Mouse (Mus musculus) liver (tissue): ENCODE results near the gene Tmem128.
A peak's percentile ranks its signal among the peaks of the same experiment; 100 is the strongest.

Source experiments
- DNase-seq: peaks from one replicate; pipeline ENCODE4 v3.0.0-alpha.2; 2020; ENCODE audit warnings: mixed read lengths

Gene Tmem128

GRCm38 (mm10) chr5:38260107-38260682 is at the start of gene Tmem128:
TSS of gene Tmem128 (plus strand) at chr5:38260185.
- DNase-seq = peak; percentile 71

GRCm38 (mm10) chr5:38211691-38212090 is 48.3 kb upstream of the Tmem128 start:
- no peak for DNase-seq

GRCm38 (mm10) chr5:38213009-38213408 is 47.0 kb upstream of the Tmem128 start:
- DNase-seq = no peak

GRCm38 (mm10) chr5:38219771-38220307 is 40.1 kb upstream of the Tmem128 start:
- DNase-seq = no peak

GRCm38 (mm10) chr5:38220328-38220912 is 39.6 kb upstream of the Tmem128 start, which contains the start of the genes Zbtb49 and Lyar:
TSS of gene Zbtb49 (minus strand) at chr5:38220457.
TSS of gene Lyar (plus strand) at chr5:38220470.
- peak; percentile 94 for DNase-seq

GRCm38 (mm10) chr5:38235422-38235821 is 24.6 kb upstream of the Tmem128 start:
- peak; percentile 64 for DNase-seq

- DNase-seq = peak; percentile 16
Measured at GRCm38 (mm10) chr5:38236627-38237026, 23.4 kb upstream of the Tmem128 start.

GRCm38 (mm10) chr5:38240727-38241472 is 19.1 kb upstream of the Tmem128 start:
- no peak for DNase-seq

GRCm38 (mm10) chr5:38241473-38241834 is 18.5 kb upstream of the Tmem128 start:
- no peak for DNase-seq

- no peak for DNase-seq
Measured at GRCm38 (mm10) chr5:38241966-38242365, 18.0 kb upstream of the Tmem128 start.

GRCm38 (mm10) chr5:38255195-38255594 is 4.8 kb upstream of the Tmem128 start:
- DNase-seq = no peak

GRCm38 (mm10) chr5:38255644-38256043 is 4.3 kb upstream of the Tmem128 start:
- no peak for DNase-seq

- DNase-seq = no peak
Measured at GRCm38 (mm10) chr5:38256551-38256950, 3.4 kb upstream of the Tmem128 start.

- no peak for DNase-seq
Measured at GRCm38 (mm10) chr5:38258034-38258772, 1.8 kb upstream of the Tmem128 start.

- no peak for DNase-seq
Measured at GRCm38 (mm10) chr5:38258773-38259146, 1.2 kb upstream of the Tmem128 start.

GRCm38 (mm10) chr5:38259455-38260106 is 404 bp upstream of the Tmem128 start:
- no peak for DNase-seq

GRCm38 (mm10) chr5:38270942-38271341 is 11.0 kb downstream of the Tmem128 start:
- no peak for DNase-seq

GRCm38 (mm10) chr5:38273831-38274230 is 13.8 kb downstream of the Tmem128 start:
- no peak for DNase-seq

- no peak for DNase-seq
Measured at GRCm38 (mm10) chr5:38275771-38276170, 15.8 kb downstream of the Tmem128 start, which contains the start of gene Otop1. TSS of gene Otop1 (plus strand) at chr5:38275972.

GRCm38 (mm10) chr5:38276451-38276850 is 16.5 kb downstream of the Tmem128 start:
- DNase-seq = no peak

- no peak for DNase-seq
Measured at GRCm38 (mm10) chr5:38277098-38277866, 17.3 kb downstream of the Tmem128 start.
